Mouse (Mus musculus): ENCODE data around the gene Rnf38. TPM values are rescaled to one million over a fixed set of nuclear protein-coding genes. Genes with fewer than 3 reads are reported as not detected.

The Rnf38 gene
- polyA plus RNA-seq (2015; fragmentation: Nextera tagmentation; extraction: Ambion mirVana), result 6.3 and 6.5 TPM in 2 replicates

DNA sequence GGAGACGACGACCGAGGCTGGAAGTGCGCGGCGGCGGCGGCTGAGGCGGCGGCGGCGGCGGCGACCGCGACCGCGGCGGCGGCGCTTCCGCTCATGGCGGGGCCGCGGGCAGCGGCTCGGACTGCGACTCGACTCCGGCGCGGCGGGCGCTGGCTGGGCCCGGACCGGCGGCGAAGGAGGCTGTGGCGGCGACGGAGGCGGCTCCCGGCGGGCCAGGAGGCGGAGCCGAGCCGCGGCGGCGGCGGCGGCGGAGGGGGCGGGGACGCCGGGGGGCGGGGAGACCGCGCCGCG lies at the start of gene Rnf38:
Gene Rnf38 (minus strand): TSS at position 77 of the 291 bp plus-strand sequence.

DNA sequence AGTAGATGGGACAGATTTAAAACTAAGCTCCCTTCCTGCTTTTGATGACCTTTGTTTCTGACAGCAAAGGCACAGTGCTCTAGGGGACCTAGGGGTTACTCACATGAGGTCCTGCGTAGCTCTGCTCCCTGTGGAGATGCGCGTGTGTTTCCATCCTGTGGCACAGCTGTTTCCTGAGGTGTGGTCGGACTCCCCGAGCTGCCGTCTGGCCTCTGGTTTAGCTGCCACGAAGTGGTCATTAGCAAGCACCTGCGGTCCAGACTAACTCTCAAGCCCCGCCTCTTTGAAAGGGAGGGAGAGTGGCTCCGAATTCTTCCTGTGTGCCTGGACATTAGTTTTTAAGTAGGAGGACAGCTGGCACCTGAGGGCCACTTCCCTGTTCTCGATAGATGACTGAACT lies 149.6 kb downstream of the Rnf38 start, which contains the start of gene Gne:
Gene Gne (minus strand): TSS at position 233 of the 400 bp plus-strand sequence.

Small RNAs within 50 kb of the gene (microRNA-seq; reads per million reads assigned to microRNA genes)
- not detected for gene Mir5106 (ENCODE audit: borderline replicate concordance, insufficient number of aligned reads)

Other genes starting within 250 kb of the Rnf38 start
- gene Clta, start 229.3 kb downstream of the Rnf38 start, polyA plus RNA-seq (2015; fragmentation: Nextera tagmentation; extraction: Ambion mirVana), result 266 and 285 TPM in 2 replicates
- 14.8 and 18.2 TPM in 2 replicates for gene Gne, start 149.6 kb downstream of the Rnf38 start, polyA plus RNA-seq (2015; fragmentation: Nextera tagmentation; extraction: Ambion mirVana)
- gene Melk, start 67.1 kb upstream of the Rnf38 start, polyA plus RNA-seq (2015; fragmentation: Nextera tagmentation; extraction: Ambion mirVana), result 7.9 and 8.7 TPM in 2 replicates